Mouse (Mus musculus): ENCODE measurements at regions not wholly inside any gene's neighbourhood (a gene's known extent, or its start where the extent isn't known, plus 50 kb on each side); places are given as distances from the start of the nearest gene placed in this dataset.
A peak's percentile ranks its signal among the peaks of the same experiment; 100 is the strongest.
"Not testable (repeated sequence)": the region's sequence is repeated elsewhere in the genome, so short reads cannot be mapped to it uniquely, and the experiment has no call there.

DNA sequence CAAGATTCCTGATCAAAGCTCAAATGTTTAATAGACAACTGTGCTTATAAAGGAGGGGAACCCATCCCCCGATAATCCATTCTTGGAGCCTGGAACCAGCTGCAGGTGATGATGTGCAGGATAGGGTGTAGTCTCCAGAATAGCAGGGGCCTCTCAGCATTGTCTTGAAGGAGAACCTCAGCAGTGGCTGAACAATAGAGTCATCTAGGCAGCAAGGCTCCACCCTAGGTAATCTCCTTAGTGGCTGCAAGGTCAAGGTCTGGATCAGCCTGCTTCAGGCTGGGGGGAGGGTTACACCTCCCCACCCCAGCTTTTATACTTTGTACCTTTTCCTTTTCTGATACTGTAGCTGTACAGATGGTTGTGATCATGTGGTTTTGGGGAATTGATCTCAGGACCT, 116.8 kb upstream of the Mettl4 start:
- DNase-seq (ENCODE audit: low read depth) = no peak

DNA sequence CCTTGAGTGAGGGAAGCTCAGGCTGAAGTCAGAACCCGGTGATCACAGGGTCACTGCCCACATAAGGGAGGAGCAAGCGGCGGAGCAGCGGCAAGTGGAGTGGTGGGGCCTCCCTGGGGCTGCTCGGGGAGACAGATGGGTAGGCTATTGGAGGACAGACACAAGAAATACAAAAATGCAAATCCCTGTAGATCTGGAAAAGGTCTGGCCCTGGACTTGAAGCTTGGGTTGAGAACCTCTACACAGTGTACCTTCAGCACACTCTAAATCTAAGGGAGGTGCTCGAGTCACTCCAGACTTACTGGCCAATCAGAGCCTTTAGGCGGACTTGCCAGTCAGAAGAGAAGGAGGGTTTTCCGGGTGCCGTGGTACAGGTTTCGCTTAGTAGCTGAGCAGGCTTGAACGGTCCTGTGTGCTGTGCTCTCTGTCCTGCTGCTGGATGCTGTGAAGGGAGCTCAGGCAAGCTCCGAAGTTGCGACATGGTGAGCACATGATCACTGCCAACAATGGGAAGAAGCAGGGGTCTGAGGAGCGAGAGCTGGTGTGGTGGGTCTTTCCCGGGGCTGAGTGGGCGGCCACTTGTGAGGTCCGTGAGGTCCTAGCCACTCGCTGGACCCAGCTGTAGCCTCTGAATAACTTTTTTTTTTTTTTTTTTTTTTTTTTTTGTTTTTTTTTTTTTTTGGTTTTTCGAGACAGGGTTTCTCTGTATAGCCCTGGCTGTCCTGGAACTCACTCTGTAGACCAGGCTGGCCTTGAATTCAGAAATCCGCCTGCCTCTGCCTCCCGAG, 114.9 kb upstream of the Mettl4 start:
- DNase-seq (ENCODE audit: low read depth) = peak; percentile 71

GRCm38 (mm10) chr17:94854698-94855097, 104.9 kb upstream of the Mettl4 start:
- DNase-seq (ENCODE audit: low read depth) = not testable (repeated sequence)

DNA sequence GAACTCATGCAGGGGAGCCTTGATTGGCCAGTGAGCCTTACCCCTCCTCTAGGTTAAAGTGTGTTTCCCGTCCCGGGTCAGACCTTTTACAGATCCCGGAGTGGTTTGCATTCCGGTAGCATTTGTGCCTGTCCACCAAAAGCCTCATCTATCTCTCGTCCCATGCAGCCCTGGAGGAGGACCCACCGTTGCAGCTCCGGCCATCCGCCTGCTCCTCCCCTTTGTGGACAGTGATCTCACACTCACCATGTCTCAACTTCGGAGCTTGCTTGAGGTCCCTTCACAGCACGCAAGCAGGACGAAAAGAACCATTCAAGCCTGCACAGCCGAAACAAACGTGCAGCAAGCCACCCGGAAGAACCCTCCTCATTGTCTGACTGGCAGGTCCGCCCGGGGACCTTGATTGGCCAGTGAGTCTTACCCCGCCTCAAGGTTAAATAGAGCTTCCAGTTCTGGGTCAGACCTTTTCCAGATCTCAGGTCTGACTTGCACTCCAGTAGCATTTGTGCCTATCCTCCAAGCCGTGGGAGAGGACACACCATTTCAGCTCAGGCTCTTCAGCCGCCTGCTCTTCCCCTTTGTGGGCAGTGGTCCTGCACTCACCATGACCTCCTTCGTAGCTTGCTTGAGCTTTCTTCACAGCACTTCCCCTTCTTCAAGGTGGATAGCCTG, 84.8 kb upstream of the Mettl4 start:
- DNase-seq (ENCODE audit: low read depth) = peak; percentile 61

GRCm38 (mm10) chr17:94834067-94834445, 84.2 kb upstream of the Mettl4 start:
- DNase-seq (ENCODE audit: low read depth) = not testable (repeated sequence)

DNA sequence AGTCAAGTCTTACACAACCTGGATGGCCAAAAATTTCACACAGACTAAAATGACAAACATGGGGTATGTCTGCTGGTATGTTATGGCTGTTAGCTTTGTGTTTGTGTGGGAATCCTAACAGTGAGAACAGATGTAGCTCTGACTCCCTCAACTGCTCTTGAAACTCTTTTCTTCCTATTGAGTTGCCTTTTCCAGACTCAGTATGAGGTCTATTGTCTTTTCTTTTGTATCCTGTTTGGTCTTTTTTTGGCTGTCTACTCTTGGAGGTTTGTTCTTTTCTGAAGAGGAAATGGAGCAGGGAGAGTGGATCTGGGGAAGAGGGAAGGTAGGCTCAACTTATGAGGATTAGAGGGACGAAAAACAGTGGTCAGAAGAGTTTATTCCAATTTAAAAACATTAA, 76.6 kb upstream of the Mettl4 start:
- DNase-seq (ENCODE audit: low read depth) = not testable (repeated sequence)

- DNase-seq (ENCODE audit: low read depth) = no peak
These were observed 58.9 kb upstream of the Mettl4 start for GRCm38 (mm10) chr17:94808758-94809157.
